Mouse (Mus musculus) embryonic facial prominence, embryonic 13.5 days (tissue): ENCODE results near the gene Elmo3. TPM values are rescaled to one million over a fixed set of nuclear protein-coding genes. Genes with fewer than 3 reads are reported as not detected.
"Not testable (repeated sequence)": the region's sequence is repeated elsewhere in the genome, so short reads cannot be mapped to it uniquely, and the experiment has no call there.

Experiments
- ATAC-seq: fragments of 200-750 bp; cut with Nextera tagmentation; 2 replicates; pipeline ENCODE4 v1.8.0; 2017; ENCODE audit warnings: low read depth; ENCODE audit not compliant: insufficient number of reproducible peaks, insufficient read depth, low FRiP score, low TSS enrichment
- H3K27ac ChIP-seq: fragments of 300-500 bp; sonication (generic); 2 replicates; pipeline ENCODE4 v1.5.1; 2015; ENCODE audit warnings: moderate library complexity, mild to moderate bottlenecking, inconsistent platforms
- H3K27me3 ChIP-seq: fragments of 300-500 bp; sonication (generic); 2 replicates; pipeline ENCODE4 v1.6.1; 2015; ENCODE audit warnings: mild to moderate bottlenecking, inconsistent platforms
- H3K36me3 ChIP-seq: fragments of 300-500 bp; sonication (generic); 2 replicates; pipeline ENCODE4 v1.6.1; 2015; ENCODE audit warnings: mild to moderate bottlenecking, inconsistent platforms
- H3K4me1 ChIP-seq: fragments of 300-500 bp; sonication (generic); 2 replicates; pipeline ENCODE4 v1.6.1; 2015; ENCODE audit warnings: inconsistent platforms
- H3K4me2 ChIP-seq: fragments of 300-500 bp; sonication (generic); 2 replicates; pipeline ENCODE4 v1.6.1; 2015; ENCODE audit warnings: moderate library complexity, mild to moderate bottlenecking, inconsistent platforms
- H3K4me3 ChIP-seq: fragments of 300-500 bp; sonication (generic); 2 replicates; pipeline ENCODE4 v1.5.1; 2015; ENCODE audit warnings: mild to moderate bottlenecking, inconsistent platforms
- H3K9ac ChIP-seq: fragments of 300-500 bp; sonication (generic); 2 replicates; pipeline ENCODE4 v1.6.1; 2015; ENCODE audit warnings: mild to moderate bottlenecking, inconsistent platforms
- H3K9me3 ChIP-seq: fragments of 300-500 bp; sonication (generic); 2 replicates; pipeline ENCODE4 v1.6.1; 2016; ENCODE audit warnings: inconsistent platforms
- WGBS: fragments of 180-500 bp; shearing (Covaris S2); methylation state at CpG from one replicate; pipeline ENCODE4 v1.1.7; 2015; ENCODE audit warnings: mixed read lengths; 5-methylcytosine and 5-hydroxymethylcytosine counted together
- polyA plus RNA-seq: library from polyadenylated mRNA; unstranded; fragments of >200 nt; fragmentation: Nextera tagmentation; extraction: Ambion mirVana; gene quantifications from 2 replicates; pipeline ENCODE4 v1.2.1, GENCODE M21; 2015

The Elmo3 gene
- polyA plus RNA-seq, 1 experiment from 2014 or later, result 6.0 TPM

DNA sequence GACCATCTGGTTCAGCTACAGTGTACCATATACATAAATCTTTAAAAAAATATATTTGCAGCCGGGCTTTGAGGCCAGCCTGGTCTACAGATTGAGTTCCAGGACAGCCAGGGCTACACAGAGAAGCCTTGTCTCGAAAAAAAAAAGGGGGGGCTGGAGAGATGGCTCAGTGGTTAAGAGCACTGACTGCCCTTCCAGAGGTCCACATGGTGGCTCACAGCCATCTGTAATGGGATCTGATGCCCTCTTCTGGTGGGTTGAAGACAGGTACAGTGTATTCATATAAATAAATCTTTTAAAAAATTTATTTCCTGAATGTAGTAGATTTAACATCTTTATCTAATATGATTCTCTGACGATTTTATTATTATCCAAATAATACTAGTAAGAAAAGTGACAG lies 13.6 kb upstream of the Elmo3 start:
- H3K27ac ChIP-seq, H3K4me2 ChIP-seq, H3K4me3 ChIP-seq, H3K36me3 ChIP-seq, H3K9ac ChIP-seq, ATAC-seq, H3K9me3 ChIP-seq: not testable (repeated sequence)
- peaks cover 29% of the 10 kb centered on the region for H3K27me3 ChIP-seq
- 63% methylated on average over 3 of the region's 3 CpGs for WGBS
- H3K4me1 ChIP-seq, result peaks cover 26% of the 10 kb centered on the region

DNA sequence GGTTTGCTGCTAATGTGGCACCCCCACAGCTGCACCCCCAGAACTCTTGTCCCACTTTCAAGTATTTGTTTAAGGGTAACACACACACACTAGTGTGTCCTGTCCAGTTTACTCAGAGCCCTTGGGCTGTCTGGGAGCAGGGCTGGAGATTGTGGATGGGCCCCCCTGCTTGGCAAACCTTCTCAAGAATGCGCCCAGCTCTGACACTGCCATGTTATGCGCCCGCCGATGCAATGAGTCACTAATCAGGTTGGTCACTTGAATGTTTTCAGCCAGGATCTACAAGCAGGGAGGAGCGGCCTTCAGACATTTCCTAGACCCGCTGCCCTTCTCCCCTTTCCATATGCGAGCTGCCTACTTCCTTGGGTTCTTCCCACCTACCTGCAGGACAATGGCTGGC lies 12.9 kb upstream of the Elmo3 start:
- Histone ChIP-seq H3K4me2 (no peak overlapping the region), H3K4me1 (peaks cover 30% of the 10 kb centered on the region), H3K9ac (no peak overlapping the region), H3K27ac (no peak overlapping the region), H3K4me3 (no peak overlapping the region), H3K27me3 (peaks cover 29% of the 10 kb centered on the region), H3K9me3 (no peaks in the 10 kb centered on the region), H3K36me3 (no peaks in the 10 kb centered on the region)
- no peak for ATAC-seq
- WGBS, result 86% methylated on average over 7 of the region's 7 CpGs

- Histone ChIP-seq H3K4me2 (no peak overlapping the region), H3K9me3 (no peaks in the 10 kb centered on the region), H3K36me3 (no peaks in the 10 kb centered on the region), H3K27ac (no peak overlapping the region), H3K27me3 (peaks cover 29% of the 10 kb centered on the region), H3K9ac (no peak overlapping the region), H3K4me3 (no peak overlapping the region), H3K4me1 (peaks cover 29% of the 10 kb centered on the region)
- 59% methylated on average over 19 of the region's 19 CpGs for WGBS
- ATAC-seq, result no peak
These were observed 12.0 kb upstream of the Elmo3 start for GRCm38 (mm10) chr8:105293405-105293804.

GRCm38 (mm10) chr8:105294776-105295175 lies 10.6 kb upstream of the Elmo3 start:
- no peak overlapping the region for H3K4me3 ChIP-seq
- 0 out of 2 replicates have a peak overlapping the region, but pooled peaks have one; percentile 4 for H3K9ac ChIP-seq
- peaks cover 27% of the 10 kb centered on the region for H3K27me3 ChIP-seq
- no peak overlapping the region for H3K27ac ChIP-seq
- WGBS, result 54% methylated on average over 9 of the region's 9 CpGs
- peaks cover 11% of the 10 kb centered on the region for H3K36me3 ChIP-seq
- H3K4me1 ChIP-seq, result peaks cover 27% of the 10 kb centered on the region
- no peak for ATAC-seq
- 0 out of 2 replicates have a peak overlapping the region, but pooled peaks have one; percentile 1 for H3K4me2 ChIP-seq
- no peaks in the 10 kb centered on the region for H3K9me3 ChIP-seq

DNA sequence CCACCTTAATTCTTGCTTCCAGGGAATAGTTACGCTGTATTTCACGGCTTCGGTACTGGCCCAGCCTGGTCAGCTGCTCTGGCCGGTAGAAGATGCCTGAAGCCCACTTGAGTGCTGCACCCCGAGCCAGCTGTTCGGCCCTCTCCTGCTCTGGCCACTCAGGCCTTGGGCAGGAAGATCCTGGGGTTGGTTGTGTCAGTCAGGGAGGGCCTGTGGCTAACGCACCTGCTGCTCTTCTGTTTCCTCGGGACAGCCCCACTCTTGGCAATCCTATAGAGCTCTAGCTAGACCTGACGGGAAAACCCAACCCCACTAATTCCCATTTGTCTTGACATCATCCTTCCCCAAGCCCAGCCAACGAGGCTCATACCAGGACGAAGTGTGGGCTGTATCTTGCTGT lies 10.1 kb upstream of the Elmo3 start:
- Histone ChIP-seq H3K9ac (0 out of 2 replicates have a peak overlapping the region, but pooled peaks have one; percentile 4), H3K4me1 (peaks cover 22% of the 10 kb centered on the region), H3K27me3 (peaks cover 22% of the 10 kb centered on the region), H3K4me2 (0 out of 2 replicates have a peak overlapping the region, but pooled peaks have one; percentile 1), H3K36me3 (peaks cover 16% of the 10 kb centered on the region), H3K4me3 (no peak overlapping the region; the same call in 1 of the 2 replicates), H3K9me3 (no peaks in the 10 kb centered on the region), H3K27ac (no peak overlapping the region)
- no peak for ATAC-seq
- WGBS, result 72% methylated on average over 11 of the region's 11 CpGs

- Histone ChIP-seq H3K9ac (peak within 1 kb of the TSS; percentile 95), H3K27ac (peak within 1 kb of the TSS; percentile 41; the same call in 1 of the 2 replicates), H3K36me3 (peaks cover 23% of the 10 kb centered on the region), H3K9me3 (no peaks in the 10 kb centered on the region), H3K27me3 (peaks cover 16% of the 10 kb centered on the region), H3K4me3 (peak within 1 kb of the TSS; percentile 99), H3K4me2 (peak within 1 kb of the TSS; percentile 96), H3K4me1 (peaks cover 16% of the 10 kb centered on the region)
- 69% methylated on average over 11 of the region's 11 CpGs for WGBS
- no peak for ATAC-seq
These were observed 9.4 kb upstream of the Elmo3 start, which contains the start of gene Exoc3l for GRCm38 (mm10) chr8:105295895-105296573. Gene Exoc3l (minus strand): TSS chr8:105296101.

- Histone ChIP-seq H3K27ac (peak within 1 kb of the TSS; percentile 60; the same call in 1 of the 2 replicates), H3K9ac (peak within 1 kb of the TSS; percentile 95), H3K4me2 (peak within 1 kb of the TSS; percentile 96), H3K9me3 (no peaks in the 10 kb centered on the region), H3K4me1 (peaks cover 16% of the 10 kb centered on the region), H3K27me3 (peaks cover 10% of the 10 kb centered on the region), H3K4me3 (peak within 1 kb of the TSS; percentile 99), H3K36me3 (peaks cover 40% of the 10 kb centered on the region)
- peak; percentile 64; the same call in 1 of the 2 replicates for ATAC-seq
- WGBS, result under 1% methylated on average over 58 of the region's 58 CpGs
These were observed 7.7 kb upstream of the Elmo3 start, which contains the start of gene E2f4 for GRCm38 (mm10) chr8:105297511-105298192. Gene E2f4 (plus strand): TSS chr8:105297663.

- WGBS, result 57% methylated on average over 18 of the region's 18 CpGs
These were observed 6.8 kb upstream of the Elmo3 start for GRCm38 (mm10) chr8:105298351-105299252.

GRCm38 (mm10) chr8:105299962-105300361 lies 5.4 kb upstream of the Elmo3 start:
- H3K4me2 ChIP-seq, result no peak overlapping the region
- H3K36me3 ChIP-seq, result peaks cover 59% of the 10 kb centered on the region
- H3K4me1 ChIP-seq, result peaks cover 26% of the 10 kb centered on the region
- ATAC-seq, result no peak
- H3K9ac ChIP-seq, result no peak overlapping the region
- no peak overlapping the region for H3K27ac ChIP-seq
- no peaks in the 10 kb centered on the region for H3K9me3 ChIP-seq
- H3K27me3 ChIP-seq, result no peaks in the 10 kb centered on the region
- WGBS, result 92% methylated on average over 8 of the region's 8 CpGs
- H3K4me3 ChIP-seq, result no peak overlapping the region

More at GRCm38 (mm10) chr8:105298351-105299252, 6.8 kb upstream of the Elmo3 start:
- Histone ChIP-seq H3K9ac (peak overlapping the region; percentile 95), H3K36me3 (peaks cover 49% of the 10 kb centered on the region), H3K9me3 (no peaks in the 10 kb centered on the region), H3K4me3 (peak overlapping the region; percentile 99), H3K27me3 (peaks cover under 1% of the 10 kb centered on the region), H3K4me2 (peak overlapping the region; percentile 96), H3K4me1 (peaks cover 16% of the 10 kb centered on the region), H3K27ac (no peak overlapping the region)
- ATAC-seq, result no peak

DNA sequence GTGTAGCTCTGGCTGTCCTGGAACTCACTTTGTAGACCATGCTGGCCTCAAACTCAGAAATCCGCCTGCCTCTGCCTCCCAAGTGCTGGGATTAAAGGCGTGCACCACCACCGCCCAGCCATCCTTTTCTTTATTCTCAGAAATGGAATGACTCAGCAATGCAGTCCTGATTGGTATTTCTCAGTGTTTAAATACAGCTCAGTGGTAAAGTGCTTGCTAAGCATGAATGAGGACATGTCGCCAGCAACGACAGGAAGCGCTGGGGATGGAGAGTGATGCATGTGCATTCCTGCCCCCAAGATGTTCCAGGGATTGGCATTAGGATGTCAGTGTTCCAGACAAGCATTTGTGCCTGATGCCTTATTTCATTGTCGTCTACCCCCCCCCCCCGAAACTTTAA lies 2.0 kb upstream of the Elmo3 start:
- 85% methylated on average over 8 of the region's 8 CpGs for WGBS
- Histone ChIP-seq H3K36me3 (peaks cover 77% of the 10 kb centered on the region), H3K27me3 (no peaks in the 10 kb centered on the region), H3K4me3 (no peak overlapping the region), H3K27ac (no peak overlapping the region), H3K9me3 (no peaks in the 10 kb centered on the region), H3K9ac (no peak overlapping the region), H3K4me2 (no peak overlapping the region), H3K4me1 (peaks cover 35% of the 10 kb centered on the region)
- ATAC-seq, result no peak

DNA sequence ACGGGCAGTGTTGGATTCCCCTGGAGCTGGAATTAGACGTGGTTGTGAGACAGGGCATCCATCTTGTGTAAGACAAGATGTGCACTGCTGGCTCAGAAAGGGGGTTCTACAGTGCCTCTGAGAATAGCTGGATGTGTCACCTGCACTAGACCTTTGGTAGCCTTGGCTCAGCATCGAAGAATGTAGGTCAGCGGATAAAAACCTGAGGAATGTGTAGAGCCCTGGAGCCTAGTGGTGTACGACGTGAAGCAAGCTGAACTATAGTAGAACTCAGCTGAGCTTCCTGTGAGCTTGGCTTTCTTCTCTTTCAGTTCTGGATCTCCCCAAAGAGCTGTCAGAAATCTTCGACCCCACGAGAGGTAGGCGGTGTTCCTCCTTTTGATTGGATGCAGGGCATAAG lies 1.5 kb upstream of the Elmo3 start:
- Histone ChIP-seq H3K27ac (peak overlapping the region; percentile 64), H3K9ac (no peak overlapping the region), H3K36me3 (peaks cover 78% of the 10 kb centered on the region), H3K4me1 (peaks cover 30% of the 10 kb centered on the region), H3K9me3 (no peaks in the 10 kb centered on the region), H3K4me3 (no peak overlapping the region), H3K4me2 (no peak overlapping the region), H3K27me3 (no peaks in the 10 kb centered on the region)
- ATAC-seq, result no peak
- WGBS, result 83% methylated on average over 9 of the region's 9 CpGs
